Mouse (Mus musculus) left cerebral cortex, postnatal 14 days (tissue): ENCODE data around the gene Mapkapk5. TPM values are rescaled to one million over a fixed set of nuclear protein-coding genes. Genes with fewer than 3 reads are reported as not detected.
A peak's percentile ranks its signal among the peaks of the same experiment; 100 is the strongest.
"Not testable (repeated sequence)": the region's sequence is repeated elsewhere in the genome, so short reads cannot be mapped to it uniquely, and the experiment has no call there.

Experiments used
- DNase-seq, 2 experiments: peaks; one replicate each; pipeline ENCODE4 v3.0.0; 2021 to 2022; ENCODE audit warnings: low spot score in 2 of 2, mixed read lengths in 1 of 2
- intact Hi-C: fragments of 180-260 bp; cut with DNase I; formaldehyde crosslinking; loops from one replicate; pipeline ENCODE4 v1.15.1; 2025
- total RNA-seq, 2 experiments: library from RNA; stranded (reverse); gene quantifications; 2 replicates each; pipeline ENCODE4 v1.2.3; 2021

Mapkapk5 gene
- total RNA-seq, 2 experiments from 2014 or later: 78.9 to 82.4 TPM

GRCm38 (mm10) chr5:121569881-121570420 lies 24.2 kb upstream of the Mapkapk5 start:
- intact Hi-C loops: no loop called here
- no peak for DNase-seq

- DNase-seq: no peak
- intact Hi-C loops: no loop called here
These were observed 20.5 kb upstream of the Mapkapk5 start for GRCm38 (mm10) chr5:121566035-121566681.

- intact Hi-C loops: loop anchor here (2.0 kb wide), 1 partner anchor 38 kb away; no protein-coding TSS in a partner anchor
- DNase-seq: peak; percentile 88 to 92
These were observed 18.8 kb upstream of the Mapkapk5 start for GRCm38 (mm10) chr5:121564468-121564895.

- DNase-seq: no peak
- intact Hi-C loops: no loop called here
These were observed 16.7 kb upstream of the Mapkapk5 start for GRCm38 (mm10) chr5:121562436-121562835.

GRCm38 (mm10) chr5:121549196-121549595 lies 3.5 kb upstream of the Mapkapk5 start:
- DNase-seq: no peak
- intact Hi-C loops: loop anchor here (5.0 kb wide), 1 partner anchor 53 kb away; no protein-coding TSS in a partner anchor

- DNase-seq: no peak
- intact Hi-C loops: loop anchor here (5.0 kb wide), 1 partner anchor 55 kb away; no protein-coding TSS in a partner anchor
These were observed 1.4 kb upstream of the Mapkapk5 start for GRCm38 (mm10) chr5:121547084-121547483.

GRCm38 (mm10) chr5:121546530-121546895 lies 808 bp upstream of the Mapkapk5 start:
- intact Hi-C loops: loop anchor here (5.0 kb wide), 1 partner anchor 56 kb away; no protein-coding TSS in a partner anchor
- peak; percentile 57 to 68 for DNase-seq

- DNase-seq: no peak
- intact Hi-C loops: loop anchor here (5.0 kb wide), 1 partner anchor 57 kb away; no protein-coding TSS in a partner anchor
These were observed 554 bp downstream of the Mapkapk5 start, which contains the start of the genes Adam1a and Gm42878 for GRCm38 (mm10) chr5:121544910-121545792. TSS of gene Adam1a (minus strand) at chr5:121545482. TSS of gene Gm42878 (minus strand) at chr5:121545482.

- no peak for DNase-seq
- intact Hi-C loops: no loop called here
These were observed 2.3 kb downstream of the Mapkapk5 start for GRCm38 (mm10) chr5:121543370-121543769.

- intact Hi-C loops: no loop called here
- no peak for DNase-seq
These were observed 4.5 kb downstream of the Mapkapk5 start for GRCm38 (mm10) chr5:121541235-121541634.

- intact Hi-C loops: no loop called here
- DNase-seq: no peak
These were observed 5.6 kb downstream of the Mapkapk5 start for GRCm38 (mm10) chr5:121540066-121540465.

- no peak for DNase-seq
- intact Hi-C loops: no loop called here
These were observed 8.1 kb downstream of the Mapkapk5 start for GRCm38 (mm10) chr5:121537588-121537987.

GRCm38 (mm10) chr5:121536921-121537555 lies 8.7 kb downstream of the Mapkapk5 start:
- no peak for DNase-seq
- intact Hi-C loops: no loop called here

GRCm38 (mm10) chr5:121535116-121535515 lies 10.6 kb downstream of the Mapkapk5 start:
- DNase-seq: no peak
- intact Hi-C loops: no loop called here

GRCm38 (mm10) chr5:121534521-121534920 lies 11.2 kb downstream of the Mapkapk5 start:
- intact Hi-C loops: no loop called here
- peak in 1 of 2 experiments; percentile 28 for DNase-seq

- no peak for DNase-seq
- intact Hi-C loops: no loop called here
These were observed 18.7 kb downstream of the Mapkapk5 start for GRCm38 (mm10) chr5:121526961-121527360.

GRCm38 (mm10) chr5:121526526-121526925 lies 19.2 kb downstream of the Mapkapk5 start:
- intact Hi-C loops: no loop called here

GRCm38 (mm10) chr5:121525774-121526450 lies 19.8 kb downstream of the Mapkapk5 start:
- intact Hi-C loops: no loop called here
- DNase-seq: no peak

More at GRCm38 (mm10) chr5:121526526-121526925, 19.2 kb downstream of the Mapkapk5 start:
- DNase-seq: no peak

GRCm38 (mm10) chr5:121519758-121520157 lies 25.9 kb downstream of the Mapkapk5 start:
- intact Hi-C loops, DNase-seq: not testable (repeated sequence)
